Mouse (Mus musculus) spleen, adult 10 weeks (tissue): ENCODE results near the gene Gpbp1l1. TPM values are rescaled to one million over a fixed set of nuclear protein-coding genes. Genes with fewer than 3 reads are reported as not detected.

Experiments
- polyA plus RNA-seq: library from polyadenylated mRNA; stranded (reverse); fragments of 350-450 nt; fragmentation: Illumina TruSeq; extraction: RNeasy Lipid Tissue Mini Kit (QIAGEN cat#74804); gene quantifications from one replicate; pipeline ENCODE4 v1.2.3, GENCODE M21; 2015; ENCODE audit warnings: low replicate concordance; ENCODE audit not compliant: insufficient read depth

Gene Gpbp1l1
- polyA plus RNA-seq: 156 TPM

DNA sequence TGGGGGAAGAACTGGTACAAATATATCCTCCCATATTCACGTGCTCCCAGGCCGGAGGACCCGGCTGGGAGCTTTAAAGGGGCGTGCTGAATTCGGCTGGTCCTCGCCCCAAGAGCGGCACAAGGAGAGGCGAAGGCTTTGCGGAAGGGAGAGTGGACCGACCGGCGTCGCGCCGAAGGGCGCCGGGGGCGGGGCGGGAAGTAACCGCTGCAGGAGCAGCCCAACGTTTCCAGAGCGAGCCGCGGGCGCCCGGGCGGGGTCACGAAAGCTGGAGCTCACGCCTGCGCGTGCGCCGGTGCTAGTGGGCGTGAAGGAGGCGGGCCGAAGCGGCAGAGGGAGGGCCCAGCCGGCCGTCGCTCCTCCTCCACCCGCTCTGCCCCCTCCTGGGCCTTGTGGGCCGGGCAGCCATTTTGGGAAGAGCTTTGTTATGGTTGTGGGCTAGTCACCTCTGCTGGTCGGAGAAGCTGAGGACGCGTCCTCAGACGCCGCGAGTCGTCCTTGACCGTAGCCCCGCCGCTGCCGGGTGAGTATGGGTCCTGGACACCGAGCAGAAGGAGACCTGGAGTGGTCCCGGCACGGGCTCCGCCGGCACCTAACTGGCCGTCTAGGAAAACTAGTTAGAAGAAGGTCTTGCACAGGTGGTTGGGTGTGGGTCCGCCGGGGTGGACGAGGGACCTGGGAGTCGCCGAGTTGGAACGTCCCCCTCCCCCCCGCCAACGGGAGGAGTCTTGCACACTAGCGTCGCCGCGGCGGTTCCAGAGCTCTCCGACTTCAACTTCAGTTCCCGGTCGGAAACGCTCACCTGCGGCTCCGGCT lies at the start of gene Gpbp1l1:
TSS of gene Gpbp1l1 (plus strand) at position 353 of the 816 bp plus-strand sequence.

GRCm38 (mm10) chr4:116555413-116556300 lies 1.8 kb upstream of the Gpbp1l1 start, which contains the start of gene Tmem69:
Tmem69 (minus strand) TSS chr4:116555936.

DNA sequence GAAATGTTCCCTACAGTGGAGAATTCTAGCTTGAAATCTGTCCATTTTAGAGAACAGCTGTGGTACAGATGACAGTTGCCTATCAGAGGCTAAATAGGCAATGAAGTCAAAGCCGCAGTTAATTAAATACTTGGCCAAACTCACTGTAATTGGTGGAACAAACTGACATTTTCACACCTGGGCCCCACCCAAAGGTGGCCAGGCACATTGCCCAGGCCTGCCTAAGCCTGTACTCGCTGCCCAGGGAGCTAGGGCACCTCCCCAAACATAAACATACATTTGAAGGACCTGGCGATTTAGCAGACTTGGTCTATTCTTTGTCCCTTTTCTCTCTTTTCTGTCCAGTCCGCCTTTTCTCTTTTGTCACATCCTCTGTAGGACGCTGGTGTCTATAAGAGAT lies 38.9 kb downstream of the Gpbp1l1 start, which contains the start of gene Ccdc17:
TSS of gene Ccdc17 (plus strand) at position 276 of the 400 bp plus-strand sequence.

DNA sequence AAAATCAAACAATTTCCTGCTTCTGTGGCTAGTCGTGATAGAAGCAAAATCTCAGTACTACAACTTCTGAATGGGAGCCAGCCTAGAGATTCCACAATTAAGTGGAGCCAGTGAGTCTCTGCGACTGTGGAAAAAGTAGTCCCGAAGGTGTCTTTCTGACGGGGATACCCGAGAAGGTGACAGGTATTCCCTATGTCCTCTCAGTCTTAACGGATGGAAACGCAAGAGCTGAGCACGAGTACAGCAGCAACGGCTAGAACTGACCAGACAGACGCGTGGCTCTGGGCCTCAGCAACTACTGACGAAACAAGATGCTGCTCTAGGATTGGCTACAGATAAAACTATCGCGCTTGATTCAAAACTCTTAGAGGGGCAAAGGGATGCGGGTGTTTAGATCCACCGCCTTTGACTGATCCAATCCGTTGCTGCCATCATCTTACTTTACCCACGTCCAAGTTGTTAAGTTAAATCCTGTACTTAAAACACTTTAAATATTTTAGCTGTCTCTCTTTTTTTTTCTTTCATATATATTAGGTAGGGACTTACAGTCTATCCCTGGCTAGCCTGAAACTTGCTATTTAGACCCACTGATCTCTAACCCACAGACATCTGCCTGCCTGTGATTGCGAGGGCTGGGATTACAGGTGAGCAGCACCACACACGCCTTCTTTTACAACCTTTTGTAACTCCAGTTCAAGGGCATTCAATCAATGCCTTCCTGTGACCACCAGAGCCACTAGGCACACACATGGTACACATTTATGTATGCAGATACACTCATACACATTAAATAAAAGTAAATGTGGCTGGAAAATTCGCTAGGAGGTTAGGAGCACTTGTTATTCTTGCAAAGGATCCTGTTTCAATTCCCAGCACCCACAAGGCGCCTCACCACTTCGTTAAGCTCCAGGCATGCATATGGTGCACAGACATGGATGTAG lies 70.5 kb downstream of the Gpbp1l1 start, which contains the start of gene Nasp:
TSS of gene Nasp (minus strand) at position 220 of the 941 bp plus-strand sequence.

Other genes starting within 250 kb of the Gpbp1l1 start
- 18.8 TPM for gene Mast2, start 93.5 kb upstream of the Gpbp1l1 start, polyA plus RNA-seq
- 13.5 TPM for gene Ipp, start 50.1 kb upstream of the Gpbp1l1 start, polyA plus RNA-seq
- gene Tmem69, start 1.7 kb upstream of the Gpbp1l1 start, polyA plus RNA-seq: 40.6 TPM
- 14.7 TPM for gene Ccdc17, start 39.0 kb downstream of the Gpbp1l1 start, polyA plus RNA-seq
- 84.8 TPM for gene Nasp, start 70.3 kb downstream of the Gpbp1l1 start, polyA plus RNA-seq
- 291 TPM for gene Akr1a1, start 94.0 kb downstream of the Gpbp1l1 start, polyA plus RNA-seq
- gene Prdx1, start 127.9 kb downstream of the Gpbp1l1 start, polyA plus RNA-seq: 625 TPM
- gene Mmachc, start 150.7 kb downstream of the Gpbp1l1 start, polyA plus RNA-seq: 11.2 TPM
- gene Ccdc163, start 150.9 kb downstream of the Gpbp1l1 start, polyA plus RNA-seq: 42.6 TPM
- 8.6 TPM for gene Tesk2, start 163.3 kb downstream of the Gpbp1l1 start, polyA plus RNA-seq
- gene Toe1, start 250.0 kb downstream of the Gpbp1l1 start, polyA plus RNA-seq: 22.3 TPM